Mouse (Mus musculus) retina, postnatal 7 days (tissue): ENCODE measurements around the gene Cdkn2aipnl.

Source experiments
- DNase-seq: peaks from one replicate; pipeline ENCODE4 v3.0.0-alpha.2; 2012; ENCODE audit warnings: low read depth, low spot score

Gene Cdkn2aipnl

DNA sequence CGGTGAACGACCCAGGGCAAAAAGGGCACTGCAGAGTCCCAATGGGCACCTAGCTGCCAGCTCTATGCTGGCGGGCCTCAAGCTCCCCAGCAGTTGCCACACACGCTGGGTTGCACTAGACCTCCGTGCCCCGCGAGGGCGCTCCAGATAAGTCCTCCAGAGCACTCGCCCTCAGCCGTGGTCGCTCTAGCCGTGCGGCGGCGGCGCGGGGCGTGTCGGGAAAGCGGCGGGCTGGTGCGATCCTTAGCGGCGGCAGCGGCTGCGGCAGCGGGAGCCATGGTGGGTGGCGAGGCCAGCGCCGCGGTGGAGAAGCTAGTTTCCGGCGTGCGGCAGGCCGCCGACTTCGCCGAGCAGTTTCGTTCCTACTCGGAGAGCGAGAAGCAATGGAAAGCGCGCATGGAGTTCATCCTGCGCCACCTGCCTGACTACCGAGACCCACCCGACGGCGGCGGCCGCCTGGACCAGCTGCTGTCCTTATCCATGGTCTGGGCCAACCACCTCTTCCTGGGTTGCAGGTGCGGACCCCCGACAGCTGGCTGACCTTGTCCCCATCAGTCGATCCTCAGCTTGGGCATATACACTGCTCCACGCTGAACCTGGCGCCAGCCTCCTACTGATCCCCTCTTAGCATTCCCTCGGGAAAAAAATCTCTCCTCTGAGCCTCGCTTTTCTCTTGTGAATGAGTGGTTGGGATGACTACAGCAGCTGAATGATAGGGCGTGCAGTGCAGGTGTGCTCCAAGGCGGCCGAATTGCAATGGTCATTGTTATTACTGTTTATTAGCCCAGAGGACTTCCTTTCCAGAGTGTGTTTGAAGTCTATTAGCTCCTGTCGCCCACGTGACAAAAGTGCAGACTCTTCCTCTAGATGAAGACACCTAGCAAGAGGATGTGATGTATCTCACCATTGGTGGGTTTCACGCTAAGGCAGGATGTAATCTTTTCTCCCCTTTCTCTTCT lies at the start of gene Cdkn2aipnl:
Gene Cdkn2aipnl, plus strand, starts transcription at position 219 of the 959 bp plus-strand sequence.
- peak; percentile 96 for DNase-seq

DNA sequence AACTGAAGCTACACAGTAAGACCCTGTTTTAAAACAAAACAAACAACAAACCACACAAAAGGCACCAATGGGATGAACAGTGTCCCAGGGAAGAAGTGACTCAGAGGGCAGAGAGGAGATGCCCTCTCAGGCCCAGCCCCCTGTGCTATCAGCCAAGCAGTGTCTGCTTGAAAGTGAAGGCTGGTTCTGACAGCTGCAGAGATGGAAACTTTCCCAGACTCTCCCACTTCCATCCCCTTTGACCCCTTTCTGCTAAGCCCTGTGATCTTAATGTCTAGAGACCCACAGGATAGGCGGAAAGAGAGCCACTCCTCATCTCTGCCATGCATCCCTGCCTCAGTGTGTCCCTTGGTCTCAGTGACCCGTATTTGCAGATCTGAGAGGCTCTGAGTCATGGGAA lies 49.5 kb upstream of the Cdkn2aipnl start:
- no peak for DNase-seq

DNA sequence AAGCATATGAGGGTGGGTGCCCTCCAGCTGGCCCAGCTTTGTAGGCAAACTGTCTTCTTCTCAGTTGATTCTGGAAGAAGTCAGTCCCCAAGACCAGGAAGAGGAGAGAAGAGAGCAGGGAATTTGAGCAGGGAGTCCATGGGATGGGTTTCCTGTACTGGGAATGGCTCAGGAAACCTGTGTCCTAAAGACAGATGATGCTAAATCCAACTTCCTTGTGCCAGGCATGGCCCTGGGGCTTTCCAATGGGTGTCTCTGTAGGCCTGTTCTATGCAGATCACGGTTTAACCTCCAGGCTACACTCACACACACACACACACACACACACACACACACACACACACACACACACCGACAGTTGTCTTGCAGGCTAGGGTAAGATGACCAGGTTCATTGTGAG lies 48.9 kb upstream of the Cdkn2aipnl start:
- no peak for DNase-seq

DNA sequence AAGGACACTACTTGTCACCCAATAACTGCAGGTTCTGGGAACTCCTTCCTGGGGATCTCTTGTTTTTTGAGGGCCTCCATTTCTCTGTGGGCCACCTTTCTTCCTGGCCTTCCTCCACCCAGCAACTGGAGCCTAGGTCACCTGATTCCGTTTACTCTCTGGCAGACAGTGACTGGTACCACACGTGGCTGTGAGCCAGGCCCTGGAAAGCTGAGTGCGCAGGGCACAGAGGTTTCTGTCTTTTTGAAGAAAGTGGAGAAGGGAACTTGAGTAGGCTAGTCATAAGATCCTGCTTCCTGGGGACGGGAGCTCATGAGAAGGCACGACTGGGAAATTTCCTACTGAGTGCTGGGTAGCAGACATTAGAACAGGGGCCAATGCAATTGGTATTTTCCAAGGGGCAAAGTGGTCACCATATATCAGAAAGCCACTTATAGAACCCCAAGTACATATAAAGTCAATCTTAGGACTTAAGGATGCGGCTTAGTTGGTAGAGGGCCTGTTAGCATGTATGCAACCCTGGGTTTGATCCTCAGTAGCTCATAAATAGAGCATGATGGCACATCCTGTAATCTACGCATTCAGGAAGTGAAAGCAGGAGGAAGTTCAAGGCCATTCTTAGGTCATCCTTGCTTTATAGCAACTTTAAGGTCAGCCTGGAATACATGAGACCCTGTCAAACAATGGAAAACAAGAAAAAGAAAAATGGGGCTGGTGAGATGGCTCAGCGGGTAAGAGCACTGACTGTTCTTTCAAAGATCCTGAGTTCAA lies 45.9 kb upstream of the Cdkn2aipnl start:
- DNase-seq, result no peak

DNA sequence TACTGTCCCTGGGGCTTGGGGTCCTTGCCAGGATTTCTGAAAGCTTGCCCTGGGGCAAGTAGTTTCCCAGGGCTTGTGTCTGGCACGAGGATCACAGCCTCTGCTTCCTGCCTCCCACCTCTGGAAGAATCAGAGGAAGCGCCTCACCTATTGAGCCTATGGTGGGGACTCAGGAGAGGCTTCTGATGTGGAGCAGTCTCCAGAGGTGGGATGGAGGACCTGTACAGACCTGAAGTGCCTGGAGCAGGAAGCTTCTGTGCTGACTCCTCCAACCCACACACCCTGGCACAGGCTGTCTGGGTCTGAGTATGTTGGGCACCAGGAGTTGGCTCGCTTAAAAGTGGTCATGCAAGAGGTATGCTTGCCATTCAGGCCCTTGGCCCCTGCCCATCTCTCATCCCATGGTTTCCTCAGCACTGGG lies 45.0 kb upstream of the Cdkn2aipnl start:
- no peak for DNase-seq

DNA sequence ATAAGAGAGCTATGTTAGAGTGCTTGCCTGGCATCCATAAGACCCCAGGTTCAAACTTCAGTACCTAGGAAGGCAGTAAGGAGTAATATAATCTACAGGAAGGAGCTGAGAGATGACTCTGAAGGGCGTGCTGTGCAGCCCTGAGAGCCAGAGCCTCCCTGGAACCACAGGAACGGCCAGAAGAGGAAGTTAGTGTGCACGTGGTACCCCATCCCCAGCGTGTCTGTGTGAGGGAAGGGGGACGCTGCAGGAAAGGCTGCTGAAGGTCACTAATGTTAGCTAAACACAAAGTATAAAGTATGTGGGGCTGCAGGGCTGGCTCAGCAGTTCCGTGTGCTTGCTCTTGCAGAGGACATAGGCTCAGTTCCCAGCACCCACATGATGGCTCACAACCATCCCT lies 41.9 kb upstream of the Cdkn2aipnl start:
- no peak for DNase-seq

DNA sequence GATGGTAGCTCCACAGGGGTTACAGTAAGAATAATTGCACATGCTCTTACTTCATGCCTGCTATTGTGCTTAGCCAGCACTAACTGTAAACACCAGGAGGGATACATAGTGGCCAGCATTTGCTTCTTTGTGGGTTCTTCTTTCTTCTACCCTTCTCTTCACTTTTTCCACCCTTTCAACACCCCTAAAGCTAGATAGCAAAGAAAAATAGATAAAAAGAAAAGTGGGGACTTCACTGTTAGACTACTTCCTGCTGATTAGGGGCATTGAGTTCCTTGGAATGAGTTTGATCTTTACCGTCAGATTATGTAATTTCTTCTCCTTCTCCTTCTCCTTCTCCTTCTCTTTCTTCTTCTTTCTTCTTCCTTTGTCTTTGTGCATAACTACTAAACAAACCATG lies 41.1 kb upstream of the Cdkn2aipnl start:
- no peak for DNase-seq

DNA sequence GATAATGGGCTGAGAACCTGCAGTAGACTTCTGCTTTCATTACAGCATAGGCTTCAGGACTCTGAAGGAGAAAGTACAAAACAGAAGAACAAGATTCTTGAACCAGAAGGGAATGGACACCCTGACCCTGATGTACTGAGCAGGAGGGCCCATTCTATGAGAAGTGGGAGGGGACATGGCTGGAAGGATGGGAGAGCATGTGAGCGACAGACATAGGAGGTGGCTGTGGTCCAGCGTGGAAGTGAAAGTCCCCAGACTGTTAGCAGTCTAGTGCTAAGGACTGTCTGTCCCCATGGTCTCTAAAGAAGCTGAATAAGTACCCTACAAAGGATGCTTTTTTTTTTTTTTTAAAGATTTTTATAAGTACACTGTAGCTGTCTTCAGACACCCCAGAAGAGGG lies 40.4 kb upstream of the Cdkn2aipnl start:
- no peak for DNase-seq

DNA sequence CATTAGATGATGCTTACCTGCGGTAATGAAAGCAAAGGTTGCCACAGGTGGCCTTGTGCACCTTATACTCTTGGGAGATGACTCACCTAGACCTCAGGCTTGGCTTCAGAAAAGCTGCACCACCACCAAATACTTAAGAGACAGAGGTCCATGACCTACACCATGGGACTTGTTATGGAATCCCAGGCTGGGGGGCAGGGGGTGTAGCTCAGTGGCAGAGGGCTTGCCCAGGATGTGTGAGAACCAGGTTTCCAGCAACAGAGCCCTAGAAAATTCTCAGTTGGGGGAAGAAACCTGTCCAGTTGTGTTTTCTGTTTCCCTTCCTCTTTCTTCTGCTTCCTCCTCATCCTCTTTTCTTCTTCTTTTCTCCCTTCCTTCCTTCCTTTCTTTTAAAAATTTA lies 36.3 kb upstream of the Cdkn2aipnl start:
- no peak for DNase-seq

DNA sequence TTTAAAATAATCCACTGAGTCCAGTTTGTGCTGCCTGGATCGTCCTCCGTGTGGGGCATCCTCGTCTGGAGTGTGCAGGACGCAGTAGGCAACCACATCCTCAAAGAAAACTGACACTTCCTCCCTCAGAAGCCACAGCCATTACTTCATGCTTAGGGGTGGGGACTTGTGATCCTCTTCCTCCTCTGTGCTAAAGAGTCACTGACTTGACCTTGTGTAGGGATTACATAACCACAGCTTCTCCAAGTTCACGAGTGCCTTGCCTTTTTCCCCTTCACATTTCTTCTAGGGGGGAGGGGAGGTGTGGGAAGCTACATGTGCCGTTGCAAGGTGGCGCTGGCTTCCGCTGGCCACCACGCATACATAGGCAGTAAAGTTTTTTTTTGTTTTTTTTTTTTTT lies 35.7 kb upstream of the Cdkn2aipnl start:
- no peak for DNase-seq

DNA sequence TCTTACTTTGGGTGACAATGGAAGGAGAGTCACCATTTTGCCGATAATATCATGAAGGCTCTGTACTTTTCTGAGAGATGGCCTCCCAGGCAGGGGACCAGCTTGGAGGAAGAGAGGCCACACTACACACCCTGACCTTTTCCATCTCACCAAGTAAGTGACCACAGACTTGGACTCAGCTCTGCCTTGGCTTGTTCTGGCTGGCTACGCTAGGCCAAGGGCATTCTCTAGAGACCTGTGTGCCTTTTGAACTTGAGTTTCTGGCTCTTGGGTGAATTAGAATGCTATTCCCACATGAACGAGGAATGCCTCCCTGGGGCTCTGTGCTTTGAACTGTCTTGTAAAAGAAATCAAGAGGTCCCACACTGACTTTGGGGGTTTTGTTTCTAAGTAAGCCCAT lies 33.2 kb upstream of the Cdkn2aipnl start:
- DNase-seq, result no peak

DNA sequence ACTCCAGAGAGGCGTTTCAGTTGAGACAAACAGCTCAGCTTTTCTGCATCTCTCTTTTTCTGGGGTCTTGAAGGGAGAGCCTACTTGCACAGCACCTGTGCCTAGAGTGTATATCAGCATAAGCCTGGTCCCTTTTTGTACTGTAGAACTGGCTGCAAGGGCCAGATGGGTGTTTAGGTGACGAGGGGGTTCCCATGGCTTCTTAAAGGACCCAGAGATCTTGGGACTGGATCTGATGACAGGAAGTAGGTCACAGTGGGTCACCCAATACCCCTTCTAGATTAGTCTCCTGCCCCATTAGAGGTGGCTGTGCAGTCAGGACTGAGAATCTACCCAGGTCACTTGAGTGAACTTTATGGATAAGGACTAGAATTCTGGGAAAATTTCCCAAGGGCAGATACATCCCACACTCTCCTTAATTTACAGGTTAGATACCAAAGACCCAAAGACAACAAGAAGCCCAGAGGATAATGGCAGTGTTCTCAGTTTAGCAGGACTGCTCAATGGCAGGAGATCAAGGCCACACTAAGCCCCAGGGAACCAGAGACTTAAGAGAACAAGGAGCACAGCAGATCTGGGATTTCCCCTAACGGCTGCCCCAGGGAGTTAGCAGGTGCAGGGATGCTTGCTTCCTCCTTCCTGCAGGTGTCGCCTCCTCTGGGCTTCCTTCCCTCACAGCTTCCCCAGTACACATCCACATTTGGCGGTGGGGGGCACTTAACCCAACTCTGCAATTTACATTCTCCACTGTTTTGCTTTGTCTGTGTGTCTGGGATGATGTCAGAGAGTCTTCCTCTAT lies 31.6 kb upstream of the Cdkn2aipnl start:
- no peak for DNase-seq

DNA sequence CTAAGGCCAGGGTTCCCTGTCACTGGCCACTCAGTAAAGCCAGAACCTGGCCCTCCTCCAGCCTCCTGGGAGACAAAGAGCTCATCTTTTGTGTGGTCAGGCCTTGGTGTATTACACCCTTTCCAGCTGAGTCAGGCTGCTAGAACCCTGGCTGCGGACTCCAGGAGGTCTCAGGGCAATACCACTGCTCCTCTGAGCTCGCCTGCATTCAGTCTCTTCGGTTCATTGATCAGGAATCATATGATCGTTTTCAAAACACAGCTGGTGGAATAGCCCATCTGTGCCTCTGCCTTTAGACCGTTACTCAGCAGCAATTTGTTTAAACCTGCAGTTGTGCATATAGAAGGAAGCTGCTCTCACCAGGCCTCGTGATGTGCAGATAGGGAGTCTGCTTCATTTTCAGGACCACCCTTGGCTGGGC lies 30.1 kb upstream of the Cdkn2aipnl start:
- DNase-seq, result no peak

DNA sequence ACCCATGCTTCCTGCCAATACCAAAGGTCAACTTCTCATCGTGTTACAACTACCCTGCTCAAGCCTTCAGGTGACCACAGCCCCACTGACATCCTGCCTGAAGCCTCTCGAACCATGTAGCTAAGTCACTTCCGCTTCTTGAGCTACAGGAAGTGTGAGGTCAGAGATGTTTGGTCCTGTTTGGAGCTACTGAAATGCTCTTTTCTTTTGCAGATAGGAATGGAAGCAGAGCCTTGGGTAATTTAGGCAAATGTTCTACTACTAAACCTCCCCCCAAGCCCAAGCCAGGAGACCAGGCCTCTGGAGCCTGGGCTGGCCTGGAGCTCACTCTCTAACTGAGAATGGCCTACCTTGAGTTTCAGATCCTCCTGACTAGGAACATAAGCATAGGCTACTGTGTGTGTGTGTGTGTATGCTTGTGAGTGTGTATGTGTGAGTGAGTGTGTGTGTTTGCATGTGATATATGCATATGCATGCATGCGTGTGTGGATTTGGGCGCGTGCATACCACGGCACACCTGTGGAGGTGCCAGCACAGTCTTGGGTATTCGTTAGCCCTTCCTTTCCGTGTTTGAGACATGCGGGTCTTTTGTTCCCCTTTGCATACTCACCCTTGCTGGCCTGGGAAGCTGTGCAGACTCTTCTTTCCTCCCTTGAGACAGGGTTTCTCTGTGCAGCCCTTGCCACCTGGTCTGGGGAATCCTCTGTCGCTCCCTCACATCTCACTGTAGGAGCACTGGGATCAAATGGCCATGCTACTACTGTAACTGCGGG lies 28.5 kb upstream of the Cdkn2aipnl start:
- DNase-seq, result no peak

DNA sequence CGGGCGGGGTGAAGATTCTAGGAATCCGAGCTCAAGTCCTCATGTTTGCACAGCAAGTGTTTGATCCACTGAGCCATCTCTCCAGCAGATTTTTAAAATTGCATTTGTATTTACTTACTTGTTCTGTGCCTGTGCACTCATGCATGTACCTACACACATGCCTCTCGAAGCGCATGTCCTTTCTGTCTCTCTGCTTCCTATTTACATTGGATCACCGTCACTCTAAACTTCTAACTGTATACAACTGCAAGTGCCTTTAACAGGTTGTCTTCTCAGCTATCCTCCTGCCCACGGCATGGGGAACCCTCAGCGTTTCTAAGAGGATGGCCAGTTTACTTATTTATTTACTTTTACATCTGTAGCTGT lies 27.9 kb upstream of the Cdkn2aipnl start:
- no peak for DNase-seq

DNA sequence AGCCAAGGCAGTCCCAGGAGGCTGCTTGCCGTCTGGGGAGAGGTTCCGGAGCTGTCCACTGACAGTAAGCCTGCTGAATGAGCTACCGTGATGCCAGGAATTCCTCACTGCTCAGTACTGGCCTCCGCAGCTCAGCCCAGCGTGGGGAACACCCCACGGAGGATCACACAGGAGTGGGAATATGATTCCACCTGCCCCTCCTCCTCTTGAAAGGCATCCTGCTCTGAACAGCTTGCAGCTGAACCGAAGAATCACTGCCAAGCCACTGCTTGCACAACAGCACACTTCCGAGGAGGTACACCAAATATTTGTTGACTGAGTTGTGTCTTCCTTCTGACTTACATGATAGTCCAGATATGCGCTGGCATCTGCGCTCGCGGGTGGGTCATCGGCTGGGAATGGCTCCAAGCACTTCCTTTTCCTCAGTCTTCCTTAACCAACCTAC lies 26.9 kb upstream of the Cdkn2aipnl start:
- DNase-seq, result no peak

DNA sequence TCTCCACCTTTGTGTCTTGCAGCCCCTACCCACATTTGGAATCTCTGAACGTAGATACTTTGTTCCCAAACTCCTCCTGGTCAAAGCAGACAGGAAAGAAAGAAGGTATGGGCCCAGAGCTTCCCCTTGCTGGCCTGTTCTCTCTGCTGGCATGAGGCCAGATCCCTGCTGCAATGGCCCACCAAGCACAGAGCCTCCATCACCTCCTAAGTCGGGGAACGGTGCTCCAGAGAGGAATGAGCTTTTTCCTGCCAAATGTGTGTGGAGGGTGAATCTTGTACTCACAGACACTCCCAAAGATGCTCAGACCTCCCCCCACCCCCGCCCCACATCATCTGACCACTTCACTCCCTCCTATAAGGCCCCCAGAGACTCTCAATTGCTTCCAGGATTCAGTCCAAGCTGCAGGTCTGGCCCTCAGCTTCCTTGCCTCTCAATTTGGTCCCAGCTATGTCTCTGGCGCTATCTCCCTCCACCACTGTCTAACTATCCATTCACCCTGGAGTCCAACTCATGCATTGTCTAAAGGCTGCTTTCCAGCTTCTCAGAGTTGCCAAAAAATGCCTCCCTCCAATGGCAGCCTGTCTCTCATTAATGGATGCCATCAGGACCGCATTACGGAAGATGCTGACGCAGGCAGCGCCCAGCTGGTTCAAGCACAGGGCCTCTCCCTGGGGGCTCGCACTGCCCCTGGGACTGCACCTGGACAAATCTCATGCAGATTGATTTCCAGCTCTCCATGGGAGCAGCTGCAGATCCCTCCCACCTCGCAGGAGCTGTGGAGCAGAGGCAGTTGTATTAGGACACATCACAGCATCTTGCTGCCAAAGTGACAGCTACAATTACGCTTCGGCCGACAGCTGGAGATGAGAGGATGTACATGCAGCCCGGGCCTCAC lies 24.6 kb upstream of the Cdkn2aipnl start:
- no peak for DNase-seq

DNA sequence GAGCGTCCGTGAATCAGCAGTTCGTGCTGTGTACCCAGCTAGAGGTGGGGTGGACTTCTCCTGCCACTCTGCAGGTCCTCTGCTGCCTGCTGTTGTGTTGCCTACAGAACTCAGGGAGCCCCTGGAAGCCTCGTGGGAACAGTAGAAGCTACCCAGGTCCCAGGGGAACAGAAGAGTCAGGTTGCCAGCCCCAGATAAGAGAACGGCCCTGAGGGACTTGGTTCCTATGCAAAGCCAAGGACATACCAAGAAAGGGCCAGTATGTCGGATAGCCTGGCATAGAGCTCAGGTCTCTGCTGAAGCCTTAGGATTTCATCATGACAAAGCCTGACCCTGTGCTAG lies 24.0 kb upstream of the Cdkn2aipnl start:
- no peak for DNase-seq

DNA sequence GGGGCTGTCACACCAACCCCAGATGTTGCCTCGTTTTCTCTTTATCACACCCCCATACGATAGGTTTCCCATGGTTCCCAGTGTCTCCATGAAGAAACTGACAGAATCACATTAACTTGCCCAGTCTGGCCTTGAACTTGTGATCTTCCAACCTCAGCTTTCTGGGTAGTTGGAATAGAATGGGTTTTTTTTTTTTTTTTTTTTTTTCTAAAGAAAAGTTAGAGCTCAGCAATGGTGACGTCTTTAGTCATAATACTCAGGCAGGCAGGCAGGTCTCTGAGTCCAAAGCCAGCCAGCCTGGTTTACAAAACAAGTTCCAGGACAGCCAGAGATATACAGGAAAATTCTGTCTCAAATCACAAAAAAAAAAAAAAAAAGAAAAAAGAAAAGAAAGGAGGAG lies 23.2 kb upstream of the Cdkn2aipnl start:
- no peak for DNase-seq

DNA sequence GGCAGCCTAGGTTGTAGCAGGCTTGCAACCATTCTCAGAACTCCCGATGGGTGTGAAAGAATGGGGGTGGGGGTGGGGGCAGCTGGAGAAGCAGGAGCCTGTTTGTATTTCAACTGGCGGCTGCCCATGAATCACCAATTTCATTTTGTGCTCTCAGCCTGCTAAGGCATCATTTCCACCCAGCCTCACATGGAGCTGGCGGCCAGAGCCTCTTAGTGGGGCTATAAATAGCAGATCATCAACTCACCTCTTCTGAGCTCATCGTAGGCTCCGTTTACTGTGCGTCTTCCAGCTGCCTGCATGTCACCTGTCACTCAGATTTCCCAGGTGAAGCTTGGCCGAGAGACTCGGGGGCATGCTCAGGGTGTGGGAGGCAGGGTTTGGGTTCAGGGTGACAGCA lies 21.9 kb upstream of the Cdkn2aipnl start:
- DNase-seq, result no peak
